8 mouse cellular contexts compared by ENCODE assay signal in genomic region chr5:118294086-118294864, GRCm38 (mm10). TPM values are rescaled to one million over a fixed set of nuclear protein-coding genes. Genes with fewer than 3 reads are reported as not detected.
A peak's percentile ranks its signal among the peaks of the same experiment; 100 is the strongest.
DNase-seq lines count a peak whose midpoint lies in the region; ATAC-seq and TF ChIP-seq lines count a peak whose summit lies in the region.

No protein-coding gene starts in this region.

- H3K9me3 ChIP-seq in hindbrain, embryonic 16.5 days (ENCODE audit: control insufficient read depth, low read length) = no peaks in the 10 kb centered on the region

- peak; percentile 93 for ATAC-seq in hindbrain, embryonic 16.5 days
- ATAC-seq in erythroid progenitor cell, adult 5-6 weeks (replicated peaks; ENCODE audit: low FRiP score, poor library complexity, severe bottlenecking) = no peak

- no peak for TF ChIP-seq POLR2A in small intestine, adult 2 months (IDR thresholded peaks at IDR 0.05; ENCODE audit: low read depth, low read length)

- H3K9ac ChIP-seq in hindbrain, embryonic 16.5 days (ENCODE audit: low read depth, low read length) = no peak overlapping the region

- no peaks in the 10 kb centered on the region for H3K36me3 ChIP-seq in hindbrain, embryonic 16.5 days (ENCODE audit: control insufficient read depth, insufficient read depth, low read length)
- no peaks in the 10 kb centered on the region for H3K36me3 ChIP-seq in small intestine, adult 2 months (ENCODE audit: control insufficient read depth, insufficient read depth, low read length)

- peak overlapping the region; percentile 24 for H3K27ac ChIP-seq in hindbrain, embryonic 16.5 days (ENCODE audit: low read depth, low read length)
- H3K27ac ChIP-seq in small intestine, adult 2 months (ENCODE audit: insufficient read depth, low read depth, low read length) = peak overlapping the region; percentile 30; the same call in 1 of the 2 replicates

- no peak overlapping the region for H3K4me3 ChIP-seq in hindbrain, embryonic 16.5 days (ENCODE audit: low read length)
- H3K4me3 ChIP-seq in small intestine, adult 2 months (ENCODE audit: low read depth, low read length) = peak overlapping the region; percentile 44

- no peak for TF ChIP-seq CTCF in small intestine, adult 2 months (IDR thresholded peaks at IDR 0.05; ENCODE audit: extremely low read depth, insufficient read length, insufficient replicate concordance, low read depth, low read length)

- no peaks in the 10 kb centered on the region for H3K27me3 ChIP-seq in hindbrain, embryonic 16.5 days (replicated peaks; ENCODE audit: control insufficient read depth, insufficient read depth, low read length)
- no peaks in the 10 kb centered on the region for H3K27me3 ChIP-seq in small intestine, adult 2 months (ENCODE audit: control insufficient read depth, insufficient read depth, low read length)

- peak overlapping the region; percentile 14 for H3K4me2 ChIP-seq in hindbrain, embryonic 16.5 days (ENCODE audit: low read length)

- DNase-seq in adrenal gland, adult 8-10 months = peak; percentile 85
- peak; percentile 73 to 85 for DNase-seq in cerebellum, postnatal 4 days (ENCODE audit: low spot score in 2 of 2)
- peak; percentile 93 for DNase-seq in gastrocnemius, postnatal 10 days
- peak; percentile 55 for DNase-seq in left cerebral cortex, adult 11 months (ENCODE audit: low spot score)
- DNase-seq in lung, postnatal 10 days = peak; percentile 96

- WGBS in hindbrain, embryonic 16.5 days = 24% methylated on average over 23 of the region's 23 CpGs
- 7% methylated on average over 23 of the region's 23 CpGs for WGBS in small intestine, adult 2 months

- peaks cover 7% of the 10 kb centered on the region; the same call in 1 of the 2 replicates for H3K4me1 ChIP-seq in hindbrain, embryonic 16.5 days (ENCODE audit: control insufficient read depth, insufficient read depth, low read depth, low read length)
- H3K4me1 ChIP-seq in small intestine, adult 2 months (ENCODE audit: control insufficient read depth, insufficient read depth, insufficient read length, low read length) = peaks cover 11% of the 10 kb centered on the region

RNA-seq across cellular contexts. Expression of gene 2410131K14Rik, which starts 49.2 kb away (rescaled TPM):
- total RNA-seq in adrenal gland, adult 8-10 months (2022) = 1 to 10 TPM; 7.9 to 10.0 (median 8.8) TPM
- total RNA-seq in gastrocnemius, postnatal 10 days (2021) = 1 to 10 TPM; 3.2 TPM
- polyA plus RNA-seq in hindbrain, embryonic 16.5 days (2015; fragmentation: Nextera tagmentation; extraction: Ambion mirVana) = 18.0 and 18.1 TPM in 2 replicates
- 2.4 and 3.8 TPM in 2 replicates for polyA plus RNA-seq in small intestine, adult 2 months (2012; rRNA removed)
- 0.72 and 1.7 TPM in 2 replicates for total RNA-seq in erythroid progenitor cell, adult 5-6 weeks (2015; ENCODE audit: low replicate concordance)
- 0.39 and 1.7 TPM in 2 replicates for total RNA-seq in erythroid progenitor cell, adult 5-6 weeks (2017; ENCODE audit: low replicate concordance)

RNA-seq across cellular contexts. Expression of gene Rnft2, which starts 49.4 kb away (rescaled TPM):
- total RNA-seq in adrenal gland, adult 8-10 months (2022) = 10 to 100 TPM in 1 of 4 experiments, 1 to 10 TPM in 3; 4.3 to 13.9 (median 7.0) TPM
- total RNA-seq in gastrocnemius, postnatal 10 days (2021) = 1 to 10 TPM; 1.6 to 1.9 TPM
- 9.2 and 10.8 TPM in 2 replicates for polyA plus RNA-seq in hindbrain, embryonic 16.5 days (2015; fragmentation: Nextera tagmentation; extraction: Ambion mirVana)
- polyA plus RNA-seq in small intestine, adult 2 months (2012; rRNA removed) = 0.98 and 1.2 TPM in 2 replicates
- not detected in 2 replicates for total RNA-seq in erythroid progenitor cell, adult 5-6 weeks (2015; ENCODE audit: low replicate concordance)
- total RNA-seq in erythroid progenitor cell, adult 5-6 weeks (2017; ENCODE audit: low replicate concordance) = not detected in 2 replicates
